Mouse (Mus musculus) neural tube, embryonic 14.5 days (tissue): ENCODE data around the gene Rxfp4. TPM values are rescaled to one million over a fixed set of nuclear protein-coding genes. Genes with fewer than 3 reads are reported as not detected.
A peak's percentile ranks its signal among the peaks of the same experiment; 100 is the strongest.

Experiments
- ATAC-seq: fragments of 200-750 bp; cut with Nextera tagmentation; 2 replicates; pipeline ENCODE4 v1.8.0; 2017; ENCODE audit warnings: low read depth, mild to moderate bottlenecking, moderate TSS enrichment, moderate library complexity
- H3K27ac ChIP-seq: fragments of 300-500 bp; sonication (generic); 2 replicates; pipeline ENCODE4 v1.5.1; 2014; ENCODE audit warnings: low read depth, mild to moderate bottlenecking, control low read depth, low read length, moderate library complexity, mixed read lengths
- H3K27me3 ChIP-seq: fragments of 300-500 bp; sonication (generic); 2 replicates; pipeline ENCODE4 v1.6.1; 2014; ENCODE audit warnings: low read length; ENCODE audit not compliant: control insufficient read depth, insufficient read depth
- H3K36me3 ChIP-seq: fragments of 300-500 bp; sonication (generic); 2 replicates; pipeline ENCODE4 v1.6.1; 2014; ENCODE audit warnings: low read length, mixed read lengths; ENCODE audit not compliant: control insufficient read depth, insufficient read depth
- H3K4me1 ChIP-seq: fragments of 300-500 bp; sonication (generic); 2 replicates; pipeline ENCODE4 v1.6.1; 2014; ENCODE audit warnings: low read length; ENCODE audit not compliant: control insufficient read depth, insufficient read depth
- H3K4me2 ChIP-seq: fragments of 300-500 bp; sonication (generic); 2 replicates; pipeline ENCODE4 v1.6.1; 2014; ENCODE audit warnings: mild to moderate bottlenecking, low read depth, low read length, control low read depth
- H3K4me3 ChIP-seq: fragments of 300-500 bp; sonication (generic); 2 replicates; pipeline ENCODE4 v1.5.1; 2014; ENCODE audit warnings: low read depth, low read length, control low read depth, mixed read lengths
- H3K9ac ChIP-seq: fragments of 300-500 bp; sonication (generic); replicated peaks from 2 replicates; pipeline ENCODE4 v1.6.1; 2014; ENCODE audit warnings: low read depth, mild to moderate bottlenecking, control low read depth, low read length, mixed read lengths
- H3K9me3 ChIP-seq: fragments of 300-500 bp; sonication (generic); 2 replicates; pipeline ENCODE4 v1.6.1; 2016; ENCODE audit warnings: low read length; ENCODE audit not compliant: control insufficient read depth
- WGBS: fragments of 180-500 bp; shearing (Covaris S2); extraction: QIAGEN DNeasy Blood & Tissue Kit; methylation state at CpG from one replicate; pipeline ENCODE4 v1.1.7; 2014; 5-methylcytosine and 5-hydroxymethylcytosine counted together
- polyA plus RNA-seq: library from polyadenylated mRNA; unstranded; fragments of >200 nt; fragmentation: Nextera tagmentation; extraction: Ambion mirVana; gene quantifications from 2 replicates; pipeline ENCODE4 v1.2.1, GENCODE M21; 2014

Rxfp4 gene
- polyA plus RNA-seq, 1 experiment from 2014 or later, result not detected

GRCm38 (mm10) chr3:88626316-88626715 lies 26.6 kb downstream of the Rxfp4 start:
- H3K27me3 ChIP-seq, result no peaks in the 10 kb centered on the region
- no peak for ATAC-seq
- H3K4me2 ChIP-seq, result peak overlapping the region; percentile 12; the same call in 1 of the 2 replicates
- peaks cover 29% of the 10 kb centered on the region for H3K4me1 ChIP-seq
- H3K9ac ChIP-seq, result no peak overlapping the region; the same call in 1 of the 2 replicates
- no peaks in the 10 kb centered on the region for H3K9me3 ChIP-seq
- peaks cover 18% of the 10 kb centered on the region for H3K36me3 ChIP-seq
- H3K27ac ChIP-seq, result 0 out of 2 replicates have a peak overlapping the region, but pooled peaks have one; percentile 16
- WGBS, result 40% methylated on average over 7 of the region's 7 CpGs
- no peak overlapping the region for H3K4me3 ChIP-seq

DNA sequence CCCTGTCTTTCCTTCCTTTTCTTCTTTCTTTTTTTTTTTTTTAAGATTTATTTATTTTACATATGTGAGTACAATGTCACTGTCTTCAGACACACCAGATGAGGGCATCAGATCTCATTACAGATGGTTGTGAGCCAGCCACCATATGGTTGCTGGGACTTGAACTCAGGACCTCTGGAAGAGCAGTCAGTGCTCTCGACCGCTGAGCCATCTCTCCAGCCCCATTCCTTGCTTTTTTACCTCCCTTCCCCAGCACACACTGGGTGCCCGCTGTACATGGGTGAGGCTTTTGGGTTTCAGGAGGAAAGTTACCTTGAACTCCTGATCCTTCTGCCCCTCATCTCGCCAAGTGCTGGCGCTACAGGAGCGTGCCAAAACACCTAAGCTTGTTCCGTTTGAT lies 27.4 kb downstream of the Rxfp4 start:
- Histone ChIP-seq H3K4me3 (0 out of 2 replicates have a peak overlapping the region, but pooled peaks have one; percentile 96), H3K4me1 (peaks cover 29% of the 10 kb centered on the region), H3K36me3 (peaks cover 13% of the 10 kb centered on the region), H3K9me3 (no peaks in the 10 kb centered on the region), H3K9ac (no peak overlapping the region), H3K27ac (no peak overlapping the region), H3K27me3 (no peaks in the 10 kb centered on the region), H3K4me2 (peak overlapping the region; percentile 95)
- WGBS, result 95% methylated on average over 7 of the region's 7 CpGs
- no peak for ATAC-seq

DNA sequence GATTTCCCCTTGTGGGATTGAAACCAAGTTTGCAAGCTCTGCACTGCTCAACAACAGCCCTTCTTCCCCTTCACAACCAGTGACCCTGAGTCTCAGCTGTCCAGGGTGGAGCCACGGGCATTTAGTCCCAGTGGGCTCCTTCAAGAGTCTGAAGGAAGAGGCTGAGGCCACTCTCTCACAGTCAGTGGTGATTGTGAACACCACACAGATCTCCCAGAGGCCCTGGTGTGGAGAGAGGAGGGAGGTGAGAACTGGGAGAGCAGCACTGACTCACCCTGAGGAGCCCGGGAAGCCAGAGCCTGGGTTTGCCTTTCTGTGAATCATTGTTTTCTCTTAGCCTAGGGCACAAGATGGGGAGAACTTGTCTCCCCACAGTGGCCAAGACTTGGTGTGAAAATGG lies 28.0 kb downstream of the Rxfp4 start:
- Histone ChIP-seq H3K36me3 (0 out of 2 replicates have a peak, but pooled peaks cover 7% of the 10 kb centered on the region), H3K27ac (peak overlapping the region; percentile 97), H3K27me3 (no peaks in the 10 kb centered on the region), H3K4me2 (peak overlapping the region; percentile 95), H3K4me1 (peaks cover 29% of the 10 kb centered on the region), H3K9ac (peak overlapping the region; percentile 96), H3K9me3 (no peaks in the 10 kb centered on the region), H3K4me3 (peak overlapping the region; percentile 96)
- WGBS, result 12% methylated on average over 2 of the region's 2 CpGs
- ATAC-seq, result no peak

- peak overlapping the region; percentile 95 for H3K4me2 ChIP-seq
- ATAC-seq, result peak; percentile 29; the same call in 1 of the 2 replicates
- no peaks in the 10 kb centered on the region for H3K9me3 ChIP-seq
- H3K27me3 ChIP-seq, result no peaks in the 10 kb centered on the region
- peak overlapping the region; percentile 96 for H3K4me3 ChIP-seq
- peak overlapping the region; percentile 96 for H3K9ac ChIP-seq
- WGBS, result 1% methylated on average over 4 of the region's 4 CpGs
- H3K27ac ChIP-seq, result peak overlapping the region; percentile 97
- H3K4me1 ChIP-seq, result peaks cover 29% of the 10 kb centered on the region
- 0 out of 2 replicates have a peak, but pooled peaks cover 1% of the 10 kb centered on the region for H3K36me3 ChIP-seq
Observed at GRCm38 (mm10) chr3:88624324-88624723, 28.6 kb downstream of the Rxfp4 start.

- Histone ChIP-seq H3K27ac (peak overlapping the region; percentile 97), H3K4me3 (peak overlapping the region; percentile 96), H3K4me1 (peaks cover 29% of the 10 kb centered on the region), H3K9ac (peak overlapping the region; percentile 96), H3K4me2 (peak overlapping the region; percentile 95), H3K27me3 (no peaks in the 10 kb centered on the region), H3K9me3 (no peaks in the 10 kb centered on the region), H3K36me3 (no peaks in the 10 kb centered on the region)
- no peak for ATAC-seq
- whole genome bisulfite sequencing, result under 1% methylated on average over 15 of the region's 15 CpGs
Observed at GRCm38 (mm10) chr3:88623346-88624135, 29.4 kb downstream of the Rxfp4 start.

- Histone ChIP-seq H3K4me1 (peaks cover 29% of the 10 kb centered on the region), H3K9me3 (no peaks in the 10 kb centered on the region), H3K27ac (peak overlapping the region; percentile 97), H3K36me3 (no peaks in the 10 kb centered on the region), H3K27me3 (no peaks in the 10 kb centered on the region), H3K9ac (peak overlapping the region; percentile 96), H3K4me3 (peak overlapping the region; percentile 96), H3K4me2 (peak overlapping the region; percentile 95)
- WGBS, result 3% methylated on average over 6 of the region's 6 CpGs
- peak; percentile 19; the same call in 1 of the 2 replicates for ATAC-seq
Observed at GRCm38 (mm10) chr3:88622941-88623345, 30.0 kb downstream of the Rxfp4 start.

- peak; percentile 21; the same call in 1 of the 2 replicates for ATAC-seq
- peak overlapping the region; percentile 97 for H3K27ac ChIP-seq
- no peaks in the 10 kb centered on the region for H3K27me3 ChIP-seq
- H3K9ac ChIP-seq, result peak overlapping the region; percentile 96
- H3K4me2 ChIP-seq, result peak overlapping the region; percentile 95
- H3K9me3 ChIP-seq, result no peaks in the 10 kb centered on the region
- WGBS, result under 1% methylated on average over 24 of the region's 24 CpGs
- no peaks in the 10 kb centered on the region for H3K36me3 ChIP-seq
- H3K4me1 ChIP-seq, result peaks cover 29% of the 10 kb centered on the region
- peak overlapping the region; percentile 96 for H3K4me3 ChIP-seq
Observed at GRCm38 (mm10) chr3:88622113-88622940, 30.6 kb downstream of the Rxfp4 start.

DNA sequence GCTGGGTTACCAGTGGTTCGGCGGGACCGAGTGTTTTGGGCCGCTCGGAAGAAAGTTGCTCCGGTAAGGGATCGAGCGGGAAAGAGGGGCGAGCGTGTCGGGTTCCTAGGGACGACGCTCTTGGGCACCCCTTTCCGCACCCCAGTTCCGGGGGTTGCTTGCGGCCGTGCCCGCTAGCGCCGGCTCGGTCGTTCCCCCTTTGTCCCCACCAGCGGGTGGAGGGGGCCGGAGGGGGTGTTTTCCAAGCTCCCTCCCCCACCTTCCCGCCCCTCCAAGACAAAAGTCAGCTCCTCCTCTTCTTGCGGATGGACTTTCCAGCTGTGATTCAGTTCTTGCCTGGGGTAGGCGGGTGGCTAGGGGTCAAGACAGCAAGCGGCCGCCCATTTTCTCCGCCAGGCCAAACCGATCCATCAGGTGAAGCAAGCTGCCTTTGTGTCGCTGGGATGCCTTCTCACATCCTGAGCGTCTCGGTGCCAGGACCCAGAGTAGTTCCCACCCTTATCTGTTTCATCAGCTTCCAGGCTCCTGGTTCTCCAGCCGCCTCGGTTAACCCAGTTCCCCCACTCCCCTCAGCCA lies 31.3 kb downstream of the Rxfp4 start:
- H3K9ac ChIP-seq, result peak overlapping the region; percentile 96
- peak; percentile 2; the same call in 1 of the 2 replicates for ATAC-seq
- peak overlapping the region; percentile 95 for H3K4me2 ChIP-seq

More for the DNA sequence above, 31.3 kb downstream of the Rxfp4 start:
- peaks cover 24% of the 10 kb centered on the region for H3K4me1 ChIP-seq
- 0% methylated on average over 30 of the region's 36 CpGs for WGBS
- no peaks in the 10 kb centered on the region for H3K9me3 ChIP-seq
- no peaks in the 10 kb centered on the region for H3K36me3 ChIP-seq
- peak overlapping the region; percentile 96 for H3K4me3 ChIP-seq
- peak overlapping the region; percentile 97 for H3K27ac ChIP-seq
- no peaks in the 10 kb centered on the region for H3K27me3 ChIP-seq
